Mouse (Mus musculus) erythroblast, embryonic 14.5 days (primary cell): ENCODE results near the gene Gpi1. TPM values are rescaled to one million over a fixed set of nuclear protein-coding genes. Genes with fewer than 3 reads are reported as not detected.

Experiments used
- H3K27me3 ChIP-seq: 2 replicates; pipeline ENCODE4 v1.6.1; 2012; ENCODE audit warnings: inconsistent platforms; ENCODE audit not compliant: control insufficient read depth
- H3K36me3 ChIP-seq: 2 replicates; pipeline ENCODE4 v1.6.1; 2012; ENCODE audit warnings: mild to moderate bottlenecking, inconsistent platforms; ENCODE audit not compliant: control insufficient read depth
- H3K4me1 ChIP-seq: 2 replicates; pipeline ENCODE4 v1.6.1; 2012; ENCODE audit warnings: inconsistent platforms; ENCODE audit not compliant: control insufficient read depth
- H3K4me3 ChIP-seq: replicated peaks from 2 replicates; pipeline ENCODE3; 2012; ENCODE audit warnings: moderate library complexity, mild to moderate bottlenecking, inconsistent platforms
- H3K9me3 ChIP-seq: 2 replicates; pipeline ENCODE4 v1.6.1; 2012; ENCODE audit warnings: low read length, inconsistent platforms, mixed read lengths; ENCODE audit not compliant: control insufficient read depth
- GATA1 ChIP-seq: IDR thresholded peaks from 2 replicates; pipeline ENCODE4 v1.6.1; 2012; ENCODE audit warnings: low read length, inconsistent platforms, mixed read lengths
- TAL1 ChIP-seq: IDR thresholded peaks from 3 replicates; pipeline ENCODE4 v1.6.1; 2012; ENCODE audit warnings: low read length, inconsistent platforms, mixed read lengths
- polyA plus RNA-seq: library from polyadenylated mRNA; stranded (reverse); fragments of >175 nt; gene quantifications from 2 replicates; pipeline ENCODE4 v1.2.3, GENCODE M21; 2012

Gpi1 gene
- polyA plus RNA-seq, 1 experiment, result 18.4 TPM

DNA sequence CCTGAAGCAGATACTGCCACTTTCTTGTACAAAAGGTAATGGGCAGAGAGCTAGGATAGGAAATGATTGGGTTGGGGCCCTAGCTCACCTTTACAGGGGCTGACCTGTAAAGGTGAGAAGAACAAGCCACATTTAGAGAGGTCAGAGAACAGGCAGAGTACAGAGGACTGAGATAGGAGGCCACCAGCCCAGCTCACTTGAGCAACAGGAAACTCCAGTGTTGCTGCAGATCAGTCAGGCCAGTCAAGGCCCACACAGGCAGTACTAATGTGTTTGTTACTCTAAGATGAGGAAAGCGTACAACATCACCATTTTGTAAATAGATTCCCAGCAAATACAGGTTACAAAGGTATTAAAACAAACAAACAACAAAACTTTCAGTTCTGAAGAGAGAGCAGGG is 25.8 kb upstream of the Gpi1 start:
- TF ChIP-seq TAL1 (no peak), GATA1 (no peak)
- H3K4me3 ChIP-seq, result no peak overlapping the region
- peaks cover 98% of the 10 kb centered on the region for H3K36me3 ChIP-seq
- H3K4me1 ChIP-seq, result no peaks in the 10 kb centered on the region
- no peaks in the 10 kb centered on the region for H3K9me3 ChIP-seq
- H3K27me3 ChIP-seq, result no peaks in the 10 kb centered on the region

DNA sequence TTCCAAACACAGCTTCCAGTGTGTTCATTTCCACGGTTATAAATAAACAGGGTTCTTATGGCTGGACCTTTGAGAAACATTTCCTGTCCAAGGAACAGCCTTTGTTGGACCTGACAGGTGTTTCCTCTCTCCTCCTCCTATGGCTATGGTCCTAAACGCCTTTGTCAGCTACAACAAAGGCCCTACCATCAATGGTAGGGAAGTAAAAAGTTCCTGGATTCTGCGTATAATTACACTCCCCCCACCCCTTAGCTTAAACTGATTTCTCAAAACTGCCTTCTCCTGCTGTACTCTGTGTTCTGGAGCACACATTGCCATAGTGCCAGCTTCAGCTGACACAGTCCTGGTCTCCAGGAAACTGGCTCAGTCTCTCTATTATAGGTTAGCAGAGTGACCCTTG is 25.0 kb upstream of the Gpi1 start:
- no peaks in the 10 kb centered on the region for H3K4me1 ChIP-seq
- no peak overlapping the region for H3K4me3 ChIP-seq
- no peaks in the 10 kb centered on the region for H3K9me3 ChIP-seq
- H3K36me3 ChIP-seq, result peaks cover 98% of the 10 kb centered on the region
- TF ChIP-seq GATA1 (no peak), TAL1 (no peak)
- H3K27me3 ChIP-seq, result no peaks in the 10 kb centered on the region

DNA sequence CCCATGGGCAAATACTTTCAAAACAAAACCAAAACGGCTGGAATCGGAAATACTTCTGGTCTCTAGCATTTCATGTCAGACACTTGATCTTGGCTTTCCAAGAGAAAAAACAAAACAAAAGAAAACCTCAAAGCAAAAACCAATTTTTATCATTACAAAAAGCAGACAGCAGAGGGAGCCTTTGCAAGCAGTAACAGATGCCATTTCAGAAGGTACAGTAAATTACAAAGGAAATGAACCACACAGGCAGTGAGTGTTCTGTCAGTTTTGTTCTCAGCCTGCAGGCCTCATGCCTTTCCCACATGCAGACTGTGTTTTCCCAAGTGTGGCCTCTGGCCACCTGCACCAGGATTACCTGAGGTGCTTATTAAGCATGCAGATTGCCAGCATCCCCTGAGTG is 21.9 kb upstream of the Gpi1 start:
- Histone ChIP-seq H3K27me3 (no peaks in the 10 kb centered on the region), H3K4me1 (no peaks in the 10 kb centered on the region), H3K9me3 (no peaks in the 10 kb centered on the region), H3K4me3 (no peak overlapping the region), H3K36me3 (peaks cover 94% of the 10 kb centered on the region)
- no peak for TF ChIP-seq TAL1
- TF ChIP-seq GATA1, result no peak

DNA sequence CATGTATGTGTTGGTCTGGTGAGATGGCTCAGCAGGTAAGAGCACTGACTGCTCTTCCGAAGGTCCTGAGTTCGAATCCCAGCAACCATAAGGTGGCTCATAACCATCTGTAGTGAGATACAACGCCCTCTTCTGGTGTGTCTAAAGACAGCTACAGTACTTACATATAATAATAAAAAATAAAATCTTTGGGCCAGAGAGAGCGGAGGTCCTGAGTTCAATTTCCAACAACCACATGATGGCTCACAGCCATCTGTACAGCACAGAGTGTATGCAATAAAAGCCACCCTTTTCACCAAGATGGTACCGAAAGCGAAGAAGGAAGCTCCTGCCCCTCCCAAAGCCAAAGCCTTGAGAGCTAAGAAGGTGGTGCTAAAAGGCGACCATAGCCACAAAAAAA is 20.6 kb upstream of the Gpi1 start, which contains the start of gene Gm6096:
Gene Gm6096 (plus strand): TSS at position 301 of the 400 bp plus-strand sequence.
- TF ChIP-seq TAL1 (no peak), GATA1 (no peak)
- no peaks in the 10 kb centered on the region for H3K4me1 ChIP-seq
- no peaks in the 10 kb centered on the region for H3K27me3 ChIP-seq
- H3K4me3 ChIP-seq, result no peak within 1 kb of the TSS
- H3K36me3 ChIP-seq, result peaks cover 93% of the 10 kb centered on the region
- H3K9me3 ChIP-seq, result no peaks in the 10 kb centered on the region

DNA sequence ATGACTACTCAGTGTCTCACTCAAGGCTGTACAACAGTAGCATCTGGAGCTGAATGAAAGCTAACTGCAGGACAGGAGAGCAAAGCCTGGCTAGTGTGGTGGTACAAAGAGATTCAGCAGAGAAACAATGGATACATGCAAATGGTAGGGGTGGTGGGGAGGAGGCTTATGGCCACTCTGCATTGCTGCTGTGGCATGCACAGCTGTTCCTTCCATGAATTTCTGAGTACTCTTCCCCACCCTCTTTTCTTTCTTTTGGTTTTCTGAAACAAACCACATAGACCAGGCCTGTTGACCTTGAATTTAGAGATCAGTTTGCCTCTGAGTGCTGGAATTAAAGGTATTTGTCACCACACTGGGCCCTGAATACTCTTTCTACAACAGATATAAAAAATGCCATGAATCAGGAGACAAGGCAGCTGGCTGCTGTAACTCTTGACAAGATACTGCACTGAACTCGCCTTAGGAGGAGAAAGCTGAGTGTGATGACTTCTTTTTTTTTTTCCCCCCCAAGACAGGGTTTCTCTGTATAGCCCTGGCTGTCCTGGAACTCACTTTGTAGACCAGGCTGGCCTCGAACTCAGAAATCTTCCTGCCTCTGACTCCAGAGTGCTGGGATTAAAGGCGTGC is 16.8 kb upstream of the Gpi1 start:
- TF ChIP-seq GATA1, result no peak
- no peak for TF ChIP-seq TAL1
- Histone ChIP-seq H3K4me3 (no peak overlapping the region), H3K4me1 (no peaks in the 10 kb centered on the region), H3K27me3 (no peaks in the 10 kb centered on the region), H3K9me3 (no peaks in the 10 kb centered on the region), H3K36me3 (peaks cover 92% of the 10 kb centered on the region)

DNA sequence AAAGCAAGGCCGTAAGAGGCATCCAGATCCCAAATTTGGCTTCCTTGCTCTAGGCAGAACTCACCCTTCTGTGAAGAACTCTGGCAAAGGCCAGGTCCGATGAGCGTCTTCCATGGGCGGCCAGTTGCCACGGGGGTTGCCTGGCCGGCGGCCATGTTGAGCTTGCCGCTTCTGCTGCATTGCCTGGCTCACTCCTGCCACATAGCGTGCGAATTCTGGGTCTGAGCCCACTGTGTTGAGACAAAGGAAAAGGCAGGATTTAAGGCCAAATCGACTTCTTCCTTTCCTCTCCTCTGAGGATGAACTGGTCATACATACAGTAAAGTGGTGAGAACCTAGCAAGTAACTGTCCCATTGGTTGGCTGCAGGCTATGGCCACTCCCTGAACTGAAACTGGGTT is 12.0 kb upstream of the Gpi1 start:
- TF ChIP-seq GATA1, result no peak
- no peak for TF ChIP-seq TAL1
- Histone ChIP-seq H3K27me3 (no peaks in the 10 kb centered on the region), H3K36me3 (peaks cover 91% of the 10 kb centered on the region), H3K4me1 (no peaks in the 10 kb centered on the region), H3K9me3 (no peaks in the 10 kb centered on the region), H3K4me3 (no peak overlapping the region)

DNA sequence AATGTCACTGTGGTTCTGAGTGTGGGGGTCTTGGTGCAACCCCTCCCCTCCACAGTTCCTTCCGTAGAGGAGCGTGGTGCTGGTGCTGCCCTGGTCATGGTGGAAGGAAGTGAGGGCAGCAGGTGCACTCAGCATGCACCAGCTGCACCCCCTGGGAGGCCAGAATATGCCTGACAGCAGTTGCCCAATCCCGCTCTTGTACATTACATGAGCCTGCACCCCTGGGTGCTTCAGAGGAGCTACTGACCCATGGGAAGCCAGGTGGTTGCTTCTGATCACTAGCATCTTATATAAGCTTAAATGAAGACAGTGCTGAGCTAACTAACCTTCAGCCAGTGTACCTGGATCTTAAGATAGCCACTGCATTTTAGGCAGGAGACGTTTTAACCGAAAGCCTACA is 8.0 kb upstream of the Gpi1 start:
- TF ChIP-seq TAL1 (no peak), GATA1 (no peak)

DNA sequence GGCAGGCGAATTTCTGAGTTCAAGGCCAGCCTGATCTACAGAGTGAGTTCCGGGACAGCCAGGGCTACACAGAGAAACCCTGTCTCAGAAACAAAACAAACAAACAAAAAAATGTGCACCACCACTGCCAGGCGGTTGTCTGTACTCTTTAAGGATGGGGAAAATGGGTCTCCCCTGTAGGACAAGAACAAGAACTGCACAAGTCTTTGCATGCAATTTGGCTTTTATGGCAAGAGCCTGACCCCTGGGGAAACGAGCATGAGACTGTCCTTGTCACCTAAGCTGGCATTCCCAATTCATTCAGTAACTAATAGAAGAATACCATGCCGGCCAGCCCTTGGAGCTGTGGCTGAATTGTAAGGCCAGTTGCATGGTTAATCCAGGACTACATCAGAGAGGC is 5.5 kb upstream of the Gpi1 start:
- H3K4me1 ChIP-seq, result peaks cover 41% of the 10 kb centered on the region
- peaks cover 47% of the 10 kb centered on the region for H3K36me3 ChIP-seq
- H3K9me3 ChIP-seq, result no peaks in the 10 kb centered on the region
- H3K27me3 ChIP-seq, result no peaks in the 10 kb centered on the region
- no peak overlapping the region for H3K4me3 ChIP-seq
- no peak for TF ChIP-seq GATA1
- no peak for TF ChIP-seq TAL1

More for the DNA sequence above, 8.0 kb upstream of the Gpi1 start:
- Histone ChIP-seq H3K27me3 (no peaks in the 10 kb centered on the region), H3K4me1 (peaks cover 21% of the 10 kb centered on the region), H3K9me3 (no peaks in the 10 kb centered on the region), H3K36me3 (peaks cover 68% of the 10 kb centered on the region), H3K4me3 (no peak overlapping the region)

- Histone ChIP-seq H3K9me3 (no peaks in the 10 kb centered on the region), H3K36me3 (peaks cover 39% of the 10 kb centered on the region), H3K27me3 (no peaks in the 10 kb centered on the region), H3K4me3 (peak overlapping the region; percentile 76), H3K4me1 (peaks cover 49% of the 10 kb centered on the region)
- TF ChIP-seq TAL1, result no peak
- TF ChIP-seq GATA1, result no peak
Measured at GRCm38 (mm10) chr7:34234610-34235561, 4.8 kb upstream of the Gpi1 start.
